Comparison of ENCODE assay signal across 9 mouse cellular contexts in the genomic region with DNA sequence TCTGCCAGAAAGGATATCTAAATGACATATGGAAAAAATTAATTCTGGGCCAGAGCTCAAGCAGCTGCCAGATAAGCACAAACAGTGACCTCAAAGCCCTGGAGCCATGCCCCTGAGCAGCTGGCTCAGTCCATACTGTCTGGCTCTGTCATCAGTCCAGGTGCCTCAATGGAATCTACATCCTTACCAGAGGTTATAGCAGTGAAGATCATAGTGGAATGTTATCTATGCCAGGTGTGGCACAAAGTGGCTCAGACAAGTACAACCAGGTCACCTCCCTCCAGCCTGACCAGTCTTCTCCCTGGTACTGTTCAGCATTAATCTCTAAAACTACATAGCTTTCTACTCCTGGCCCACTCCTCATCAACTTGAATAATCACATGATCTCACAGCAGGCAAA.
DNase-seq lines count a peak whose midpoint lies in the region; ATAC-seq and TF ChIP-seq lines count a peak whose summit lies in the region.
"Had no signal": no experiment of that assay in that cellular context is flagged by ENCODE, and none has a peak within 500 bp of the region (broad histone marks: within the 10 kb centered on the region; RNA-seq: fewer than 3 reads in every experiment).

No protein-coding gene starts in this region.

- no peaks in the 10 kb centered on the region for H3K36me3 ChIP-seq in heart, postnatal 0 days (replicated peaks; ENCODE audit: control insufficient read depth, insufficient read depth, low read length)
- H3K36me3 ChIP-seq in hindbrain, embryonic 14.5 days (replicated peaks; ENCODE audit: control insufficient read depth, insufficient read depth): no peaks in the 10 kb centered on the region

- H3K4me1 ChIP-seq in heart, postnatal 0 days (ENCODE audit: control insufficient read depth, insufficient read depth): no peaks in the 10 kb centered on the region
- H3K4me1 ChIP-seq in hindbrain, embryonic 14.5 days (replicated peaks; ENCODE audit: control insufficient read depth, insufficient read depth, low read length): no peaks in the 10 kb centered on the region

- H3K9ac ChIP-seq in heart, postnatal 0 days (replicated peaks; ENCODE audit: low read depth, low read length): no peak overlapping the region
- H3K9ac ChIP-seq in hindbrain, embryonic 14.5 days: no peak overlapping the region

- TF ChIP-seq EP300 in heart, postnatal 0 days (IDR thresholded peaks at IDR 0.05; ENCODE audit: low read depth): no peak

- POLR2A ChIA-PET in Patski (lab: Charles Lee): interaction anchor here (0.6 kb wide), 1 partner anchor 513 kb away, joined by 3 read pairs; no protein-coding TSS in a partner anchor

- H3K9me3 ChIP-seq in heart, postnatal 0 days (replicated peaks; ENCODE audit: control insufficient read depth, low read length): 0 out of 2 replicates have a peak, but pooled peaks cover 12% of the 10 kb centered on the region
- peaks cover 21% of the 10 kb centered on the region for H3K9me3 ChIP-seq in hindbrain, embryonic 14.5 days (ENCODE audit: control insufficient read depth, low read length)

- in situ Hi-C loops in Patski (cut with MboI; ENCODE audit: low pct_unique_long_range_greater_than_20kb): no loop called here

- CTCF ChIA-PET in Patski (lab: Charles Lee): interaction anchor here (0.8 to 1.4 kb wide), 2 partner anchors 11 kb away, joined by 3 read pairs; no protein-coding TSS in a partner anchor

- ATAC-seq in heart, postnatal 0 days (ENCODE audit: insufficient read depth, low read depth): peak; percentile 39; the same call in 1 of the 2 replicates
- peak; percentile 24 for ATAC-seq in Patski
- ATAC-seq in hindbrain, embryonic 14.5 days (ENCODE audit: low FRiP score): peak; percentile 71
- ATAC-seq in megakaryocyte-erythroid progenitor cell, adult 5-6 weeks (replicated peaks; ENCODE audit: low FRiP score, low TSS enrichment, poor library complexity, severe bottlenecking): peak; percentile 37; the same call in 1 of the 2 replicates

- H3K27me3 ChIP-seq in heart, postnatal 0 days (ENCODE audit: control insufficient read depth, insufficient read depth, low read length): no peaks in the 10 kb centered on the region
- H3K27me3 ChIP-seq in Patski: no peaks in the 10 kb centered on the region
- H3K27me3 ChIP-seq in hindbrain, embryonic 14.5 days (ENCODE audit: control insufficient read depth, insufficient read depth, low read length): no peaks in the 10 kb centered on the region

- no peak overlapping the region for H3K27ac ChIP-seq in heart, postnatal 0 days (ENCODE audit: low read depth)
- H3K27ac ChIP-seq in hindbrain, embryonic 14.5 days: no peak overlapping the region

- intact Hi-C loops in heart, postnatal 36 days (cut with DNase I): no loop called here

- DNase-seq in heart, postnatal 0 days (ENCODE audit: low spot score): no peak
- no peak for DNase-seq in heart, postnatal 36 days
- DNase-seq in Patski (ENCODE audit: low read depth, low spot score): no peak
- no peak for DNase-seq in hindbrain, embryonic 14.5 days (ENCODE audit: low spot score)
- no peak for DNase-seq in right cerebral cortex, postnatal 25 days
- no peak for DNase-seq in right cerebral cortex, postnatal 4 days
- no peak for DNase-seq in cerebellum, postnatal 4 days (ENCODE audit: low spot score in 2 of 2)
- DNase-seq: adrenal gland, postnatal 36 days had no signal

- no peak overlapping the region for H3K4me3 ChIP-seq in heart, postnatal 0 days (ENCODE audit: low read depth, low read length)
- no peak overlapping the region for H3K4me3 ChIP-seq in hindbrain, embryonic 14.5 days (replicated peaks; ENCODE audit: low read length)

- no peak overlapping the region for H3K4me2 ChIP-seq in heart, postnatal 0 days (ENCODE audit: low read depth, low read length)
- H3K4me2 ChIP-seq in hindbrain, embryonic 14.5 days (replicated peaks): no peak overlapping the region

- TF ChIP-seq CTCF in heart, postnatal 0 days (IDR thresholded peaks at IDR 0.05; ENCODE audit: low read depth): no peak
- no peak for TF ChIP-seq CTCF in Patski (IDR thresholded peaks at IDR 0.05)
